Mouse (Mus musculus) E14TG2a.4 (cell line): ENCODE measurements at regions not wholly inside any gene's neighbourhood (a gene's known extent, or its start where the extent isn't known, plus 50 kb on each side); places are given as distances from the start of the nearest gene placed in this dataset.

Experiments
- CTCF ChIP-seq: conservative IDR thresholded peaks from 2 replicates; pipeline ENCODE4 v1.5.1; 2014; ENCODE audit warnings: low read length
- NANOG ChIP-seq: IDR thresholded peaks from 2 replicates; pipeline ENCODE4 v1.6.1; 2014; ENCODE audit warnings: borderline replicate concordance, low read length, mixed read lengths
- POU5F1 ChIP-seq: IDR thresholded peaks from 2 replicates; pipeline ENCODE4 v1.6.1; 2014; ENCODE audit warnings: low read length, borderline replicate concordance

DNA sequence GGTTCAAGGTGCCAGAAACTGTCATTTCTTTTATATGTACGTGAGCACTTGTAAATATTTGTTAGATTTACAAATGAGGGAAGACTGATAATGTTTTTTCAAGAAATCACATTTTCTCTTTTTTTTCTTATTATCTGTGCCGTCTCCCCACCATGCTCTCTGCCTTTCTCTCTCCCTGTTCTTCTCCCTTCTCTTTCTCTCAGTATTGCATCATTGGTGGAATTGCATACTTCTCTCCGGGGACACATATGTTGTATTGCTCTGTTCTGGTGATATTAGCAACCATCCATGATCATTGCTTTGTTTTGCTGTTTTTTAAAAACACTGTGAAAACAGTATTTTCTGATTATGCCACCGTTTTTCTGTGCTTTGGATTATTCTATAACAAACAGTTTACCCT is 225.6 kb upstream of the Gnpda2 start:
- no peak for TF ChIP-seq CTCF
- TF ChIP-seq NANOG: no peak
- TF ChIP-seq POU5F1: no peak
